Mouse (Mus musculus) heart, embryonic 11.5 days (tissue): Measurements from ENCODE around the gene Zfp112. TPM values are rescaled to one million over a fixed set of nuclear protein-coding genes. Genes with fewer than 3 reads are reported as not detected.

Experiments used
- ATAC-seq: fragments of 200-750 bp; cut with Nextera tagmentation; replicated peaks from 2 replicates; pipeline ENCODE4 v1.8.0; 2017; ENCODE audit warnings: moderate library complexity; ENCODE audit not compliant: insufficient number of reproducible peaks, low FRiP score, low TSS enrichment
- H3K27ac ChIP-seq: fragments of 300-500 bp; sonication (generic); 2 replicates; pipeline ENCODE4 v1.5.1; 2014; ENCODE audit warnings: mild to moderate bottlenecking, low read depth, low read length
- H3K27me3 ChIP-seq: fragments of 300-500 bp; sonication (generic); 2 replicates; pipeline ENCODE4 v1.6.1; 2014; ENCODE audit warnings: mild to moderate bottlenecking, low read length, mixed read lengths; ENCODE audit not compliant: control insufficient read depth, insufficient read depth
- H3K36me3 ChIP-seq: fragments of 300-500 bp; sonication (generic); 2 replicates; pipeline ENCODE4 v1.6.1; 2014; ENCODE audit warnings: mild to moderate bottlenecking, low read length, moderate library complexity, mixed read lengths; ENCODE audit not compliant: control insufficient read depth, insufficient read depth
- H3K4me1 ChIP-seq: fragments of 300-500 bp; sonication (generic); 2 replicates; pipeline ENCODE4 v1.6.1; 2014; ENCODE audit warnings: low read length; ENCODE audit not compliant: control insufficient read depth, insufficient read depth
- H3K4me2 ChIP-seq: fragments of 300-500 bp; sonication (generic); 2 replicates; pipeline ENCODE4 v1.6.1; 2014; ENCODE audit warnings: mild to moderate bottlenecking, moderate library complexity
- H3K4me3 ChIP-seq: fragments of 300-500 bp; sonication (generic); 2 replicates; pipeline ENCODE4 v1.5.1; 2014; ENCODE audit warnings: low read depth, low read length
- H3K9ac ChIP-seq: fragments of 300-500 bp; sonication (generic); 2 replicates; pipeline ENCODE4 v1.6.1; 2014; ENCODE audit warnings: mild to moderate bottlenecking, low read depth, low read length, moderate library complexity
- H3K9me3 ChIP-seq: fragments of 300-500 bp; sonication (generic); replicated peaks from 2 replicates; pipeline ENCODE4 v1.6.1; 2016; ENCODE audit warnings: low read length; ENCODE audit not compliant: control insufficient read depth
- WGBS: fragments of 180-500 bp; shearing (Covaris S2); extraction: QIAGEN DNeasy Blood & Tissue Kit; methylation state at CpG from one replicate; pipeline ENCODE4 v1.1.7; 2014; ENCODE audit not compliant: insufficient replicate concordance; 5-methylcytosine and 5-hydroxymethylcytosine counted together
- polyA plus RNA-seq: library from polyadenylated mRNA; unstranded; fragments of >200 nt; fragmentation: Nextera tagmentation; extraction: Ambion mirVana; gene quantifications from 2 replicates; pipeline ENCODE4 v1.2.1, GENCODE M21; 2014

Zfp112 gene
- polyA plus RNA-seq, 1 experiment from 2014 or later = 3.8 TPM

DNA sequence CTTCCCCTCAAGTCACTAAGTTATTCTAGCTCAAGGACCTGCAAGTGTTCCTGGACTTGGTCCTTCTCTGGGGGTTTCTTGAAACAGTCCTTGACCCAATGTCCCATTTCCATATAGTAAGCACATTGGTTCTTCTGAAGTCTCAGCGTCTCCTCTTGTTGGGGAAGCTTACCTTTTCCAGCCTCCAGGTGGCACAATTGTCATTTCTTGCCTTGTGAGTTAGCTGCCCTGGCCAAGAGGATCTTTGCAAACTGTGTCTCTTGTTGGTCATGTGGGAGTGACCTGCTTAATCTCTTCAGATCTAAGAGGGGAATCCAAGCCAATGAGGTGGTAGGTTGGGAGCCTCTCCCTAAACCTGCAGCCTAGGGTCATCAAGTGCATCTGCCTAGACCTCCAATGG is 41.2 kb downstream of the Zfp112 start:
- no peak for ATAC-seq
- Histone ChIP-seq H3K36me3 (no peaks in the 10 kb centered on the region), H3K4me3 (no peak overlapping the region), H3K9ac (no peak overlapping the region), H3K27ac (no peak overlapping the region), H3K9me3 (no peaks in the 10 kb centered on the region; the same call in 1 of the 2 replicates), H3K27me3 (no peaks in the 10 kb centered on the region), H3K4me1 (no peaks in the 10 kb centered on the region), H3K4me2 (no peak overlapping the region)
- 3% methylated on average over 1 of the region's 1 CpGs for WGBS

DNA sequence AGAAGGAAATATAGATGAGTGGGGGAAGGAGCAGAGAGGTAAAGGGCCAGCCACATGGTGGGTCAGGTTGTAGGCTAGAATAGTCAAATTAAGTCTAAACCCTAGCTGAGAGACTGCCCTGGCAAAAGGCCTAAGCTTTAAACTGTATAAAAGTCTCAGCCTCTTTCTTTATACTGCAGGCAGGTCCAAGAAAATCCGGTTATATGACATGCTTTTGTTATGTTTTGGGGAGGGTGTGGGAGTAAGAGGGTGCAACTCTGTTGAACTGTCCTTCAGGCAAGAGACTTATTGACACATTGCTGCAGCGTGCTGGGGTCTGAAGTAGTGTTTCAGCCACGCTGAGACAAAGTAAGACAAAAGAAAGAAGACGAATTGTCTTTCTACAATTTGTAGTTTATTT is 60.1 kb downstream of the Zfp112 start:
- no peak overlapping the region for H3K4me3 ChIP-seq
- no peak overlapping the region for H3K4me2 ChIP-seq
- peaks cover 3% of the 10 kb centered on the region; the same call in 1 of the 2 replicates for H3K4me1 ChIP-seq
- H3K27me3 ChIP-seq = no peaks in the 10 kb centered on the region
- no peak for ATAC-seq
- no peaks in the 10 kb centered on the region for H3K9me3 ChIP-seq
- no peak overlapping the region for H3K9ac ChIP-seq
- 55% methylated on average over 4 of the region's 4 CpGs for WGBS
- no peaks in the 10 kb centered on the region for H3K36me3 ChIP-seq
- no peak overlapping the region for H3K27ac ChIP-seq

DNA sequence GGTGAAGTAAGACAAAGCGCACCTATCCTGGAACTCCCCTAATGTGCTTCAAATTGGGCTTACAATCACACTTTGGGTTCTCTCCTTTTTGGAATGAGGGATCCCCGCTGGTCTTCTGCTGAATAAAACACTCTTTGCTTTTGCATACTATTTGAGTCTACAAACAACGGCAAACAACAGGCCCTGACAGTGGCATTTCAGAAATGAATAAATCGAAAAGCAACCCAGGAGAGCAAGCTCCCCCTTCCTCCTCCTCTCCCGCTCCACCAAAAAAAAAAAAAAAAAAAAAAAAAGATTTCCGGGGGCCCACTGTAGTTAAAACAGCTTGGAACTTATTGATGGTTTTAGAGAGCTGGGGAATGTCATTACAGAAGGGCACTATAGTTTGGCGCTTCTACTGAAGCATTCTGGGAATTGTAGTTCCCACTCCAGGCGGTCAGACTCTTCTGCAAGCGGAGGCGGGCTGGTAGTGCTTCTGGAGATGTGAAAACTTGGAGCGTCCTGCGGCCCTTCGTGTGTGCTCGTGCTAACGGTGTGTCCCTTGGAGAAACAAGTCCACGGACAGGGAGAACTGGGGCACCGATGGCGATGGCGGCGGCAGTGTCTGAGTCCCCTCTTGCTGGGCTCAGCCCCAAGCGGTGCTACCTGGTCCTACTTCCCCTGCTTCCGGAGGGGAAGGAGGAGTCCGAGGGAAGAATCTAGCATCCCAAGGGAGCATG is 62.7 kb downstream of the Zfp112 start, which contains the start of gene Zfp114:
Gene Zfp114 (plus strand): TSS at position 443 of the 719 bp plus-strand sequence.
- Histone ChIP-seq H3K4me3 (peak within 1 kb of the TSS; percentile 50), H3K36me3 (no peaks in the 10 kb centered on the region), H3K27me3 (no peaks in the 10 kb centered on the region), H3K27ac (no peak within 1 kb of the TSS), H3K9ac (peak within 1 kb of the TSS; percentile 53), H3K4me2 (peak within 1 kb of the TSS; percentile 52), H3K4me1 (peaks cover 8% of the 10 kb centered on the region; the same call in 1 of the 2 replicates), H3K9me3 (no peaks in the 10 kb centered on the region)
- ATAC-seq = peak; percentile 72; the same call in 1 of the 2 replicates
- 13% methylated on average over 23 of the region's 23 CpGs for WGBS

DNA sequence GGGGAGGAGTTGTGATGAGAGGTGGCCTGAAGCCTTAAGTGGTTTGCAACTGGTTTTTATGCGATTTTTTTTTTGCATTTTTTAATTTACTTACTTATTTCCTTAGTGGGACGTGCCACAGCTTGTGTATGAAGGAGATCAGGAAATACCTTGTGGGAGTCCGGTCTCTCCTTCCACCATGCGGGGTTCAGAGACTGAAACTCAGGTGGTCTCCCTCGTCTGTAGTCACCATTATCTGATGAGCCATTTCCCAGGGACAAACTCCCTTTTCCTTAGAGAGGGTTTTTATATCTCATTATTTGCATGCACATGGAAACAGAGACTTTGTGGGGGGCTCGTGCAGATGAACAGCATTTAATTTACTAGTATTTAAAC is 63.2 kb downstream of the Zfp112 start:
- Histone ChIP-seq H3K9me3 (no peaks in the 10 kb centered on the region), H3K36me3 (no peaks in the 10 kb centered on the region), H3K4me3 (peak overlapping the region; percentile 50), H3K27ac (no peak overlapping the region), H3K4me1 (peaks cover 8% of the 10 kb centered on the region; the same call in 1 of the 2 replicates), H3K27me3 (no peaks in the 10 kb centered on the region), H3K9ac (peak overlapping the region; percentile 53), H3K4me2 (peak overlapping the region; percentile 52)
- WGBS = 45% methylated on average over 6 of the region's 6 CpGs
- ATAC-seq = no peak

Other genes starting within 250 kb of the Zfp112 start
- not detected in 2 replicates for gene Vmn1r177, start 245.9 kb upstream of the Zfp112 start, polyA plus RNA-seq
- gene Vmn1r178, start 220.3 kb upstream of the Zfp112 start, polyA plus RNA-seq = not detected in 2 replicates
- gene Vmn1r179, start 185.3 kb upstream of the Zfp112 start, polyA plus RNA-seq = not detected in 2 replicates
- not detected in 2 replicates for gene Vmn1r180, start 161.7 kb upstream of the Zfp112 start, polyA plus RNA-seq
- gene Vmn1r181, start 137.7 kb upstream of the Zfp112 start, polyA plus RNA-seq = not detected in 2 replicates
- gene V1rd19, start 110.6 kb upstream of the Zfp112 start, polyA plus RNA-seq = not detected in 2 replicates
- not detected in 2 replicates for gene Vmn1r183, start 59.1 kb upstream of the Zfp112 start, polyA plus RNA-seq
- 14.2 and 19.9 TPM in 2 replicates for gene Zfp180, start 30.4 kb upstream of the Zfp112 start, polyA plus RNA-seq
- 7.7 and 10.6 TPM in 2 replicates for gene Zfp235, start 21.9 kb downstream of the Zfp112 start, polyA plus RNA-seq
- gene Zfp114, start 62.7 kb downstream of the Zfp112 start, polyA plus RNA-seq = 3.3 and 3.9 TPM in 2 replicates
- gene Zfp111, start 99.1 kb downstream of the Zfp112 start, polyA plus RNA-seq = 7.7 and 8.3 TPM in 2 replicates
- 3.6 and 3.9 TPM in 2 replicates for gene Zfp109, start 125.2 kb downstream of the Zfp112 start, polyA plus RNA-seq
- gene Zfp108, start 142.5 kb downstream of the Zfp112 start, polyA plus RNA-seq = 1.5 and 2.1 TPM in 2 replicates
- gene Zfp93, start 158.1 kb downstream of the Zfp112 start, polyA plus RNA-seq = 5.8 and 7.3 TPM in 2 replicates
- gene Zfp61, start 188.9 kb downstream of the Zfp112 start, polyA plus RNA-seq = 16.4 and 18.1 TPM in 2 replicates
- gene Zfp94, start 204.4 kb downstream of the Zfp112 start, polyA plus RNA-seq = 4.6 and 6.1 TPM in 2 replicates
- not detected in 2 replicates for gene Tescl, start 221.6 kb downstream of the Zfp112 start, polyA plus RNA-seq
- not detected in 2 replicates for gene Lypd5, start 236.9 kb downstream of the Zfp112 start, polyA plus RNA-seq